ENCODE assay signal across 8 mouse cellular contexts in genomic region chr2:103900384-103900783, GRCm38 (mm10). TPM values are rescaled to one million over a fixed set of nuclear protein-coding genes. Genes with fewer than 3 reads are reported as not detected.
DNase-seq lines count a peak whose midpoint lies in the region; ATAC-seq lines count a peak whose summit lies in the region.

No protein-coding gene starts in this region.

- H3K27ac ChIP-seq in heart, embryonic 12.5 days (ENCODE audit: poor library complexity, severe bottlenecking), result no peak overlapping the region
- no peak overlapping the region for H3K27ac ChIP-seq in forebrain, embryonic 14.5 days (ENCODE audit: low read depth, low read length)

- peaks cover 52% of the 10 kb centered on the region for H3K4me1 ChIP-seq in heart, embryonic 12.5 days (replicated peaks)
- H3K4me1 ChIP-seq in forebrain, embryonic 14.5 days (ENCODE audit: control insufficient read depth, insufficient read depth, low read length), result no peaks in the 10 kb centered on the region

- 46% methylated on average over 5 of the region's 5 CpGs for WGBS in heart, embryonic 12.5 days
- WGBS in forebrain, embryonic 14.5 days, result 80% methylated on average over 5 of the region's 5 CpGs

- DNase-seq in heart, adult 11 months, result peak; percentile 99
- DNase-seq in gastrocnemius, postnatal 10 days, result peak; percentile 55
- DNase-seq in kidney, adult 9 months, result peak; percentile 67
- DNase-seq in lung, postnatal 14 days, result peak; percentile 53
- no peak for DNase-seq in embryo, embryonic 10.5 days (ENCODE audit: low spot score)
- no peak for DNase-seq in forebrain, embryonic 14.5 days (ENCODE audit: low spot score)

- no peak overlapping the region for H3K9ac ChIP-seq in heart, embryonic 12.5 days
- H3K9ac ChIP-seq in forebrain, embryonic 14.5 days (ENCODE audit: low read length), result no peak overlapping the region

- H3K4me3 ChIP-seq in heart, embryonic 12.5 days, result no peak overlapping the region
- no peak overlapping the region for H3K4me3 ChIP-seq in forebrain, embryonic 14.5 days (ENCODE audit: low read depth, low read length)

- H3K4me2 ChIP-seq in heart, embryonic 12.5 days, result no peak overlapping the region
- no peak overlapping the region for H3K4me2 ChIP-seq in forebrain, embryonic 14.5 days (ENCODE audit: low read length)

- H3K27me3 ChIP-seq in heart, embryonic 12.5 days (replicated peaks), result peaks cover 33% of the 10 kb centered on the region; the same call in 1 of the 2 replicates
- H3K27me3 ChIP-seq in forebrain, embryonic 14.5 days (replicated peaks; ENCODE audit: control insufficient read depth, insufficient read depth, low read length), result no peaks in the 10 kb centered on the region

- H3K9me3 ChIP-seq in heart, embryonic 12.5 days (replicated peaks), result no peaks in the 10 kb centered on the region
- H3K9me3 ChIP-seq in forebrain, embryonic 14.5 days (replicated peaks; ENCODE audit: control insufficient read depth, low read length), result no peaks in the 10 kb centered on the region

- H3K36me3 ChIP-seq in heart, embryonic 12.5 days, result no peaks in the 10 kb centered on the region
- no peaks in the 10 kb centered on the region for H3K36me3 ChIP-seq in forebrain, embryonic 14.5 days (ENCODE audit: control insufficient read depth, insufficient read depth, low read length)

- ATAC-seq in heart, embryonic 12.5 days (ENCODE audit: insufficient number of reproducible peaks, low FRiP score), result no peak
- no peak for ATAC-seq in forebrain, embryonic 14.5 days
- ATAC-seq in megakaryocyte-erythroid progenitor cell, adult 5-6 weeks (replicated peaks; ENCODE audit: low FRiP score, low TSS enrichment, poor library complexity, severe bottlenecking), result no peak

RNA-seq across cellular contexts. Expression of gene Lmo2, which starts 57.4 kb away (rescaled TPM):
- 22.3 and 24.9 TPM in 2 replicates for polyA plus RNA-seq in heart, embryonic 12.5 days (2016; fragmentation: Nextera tagmentation; extraction: Ambion mirVana)
- total RNA-seq in gastrocnemius, postnatal 10 days (2021), result 10 to 100 TPM; 11.9 to 14.1 TPM
- polyA plus RNA-seq in forebrain, embryonic 14.5 days (2014; fragmentation: Nextera tagmentation; extraction: Ambion mirVana), result 30.2 TPM in 2 replicates
- 386 and 431 TPM in 2 replicates for total RNA-seq in megakaryocyte-erythroid progenitor cell, adult 5-6 weeks (2014; fragmentation: Nextera tagmentation)
- total RNA-seq in megakaryocyte-erythroid progenitor cell, adult 5-6 weeks (2017), result 391 and 392 TPM in 2 replicates

Comparison
In these comparisons a context has a peak if more than half of its experiments do, and no peak if none do; other contexts are left out.
1. DNase-seq: peak in heart, adult 11 months (single experiment), gastrocnemius, postnatal 10 days (single experiment), kidney, adult 9 months (single experiment) and lung, postnatal 14 days (single experiment); none in embryo, embryonic 10.5 days (single experiment) and forebrain, embryonic 14.5 days (single experiment).
2. RNA of gene Lmo2, which starts 57.4 kb away (total RNA-seq): 386 to 431 TPM in megakaryocyte-erythroid progenitor cell, adult 5-6 weeks; 11.9 to 14.1 TPM in gastrocnemius, postnatal 10 days; every median in the first group is over 10 times any median in the second.